Mouse (Mus musculus) E14TG2a.4 (cell line): Measurements from ENCODE around the gene Kcnn1.
A peak's percentile ranks its signal among the peaks of the same experiment; 100 is the strongest.

Experiments used
- CTCF ChIP-seq: conservative IDR thresholded peaks from 2 replicates; pipeline ENCODE4 v1.5.1; 2014; ENCODE audit warnings: low read length
- POU5F1 ChIP-seq: IDR thresholded peaks from 2 replicates; pipeline ENCODE4 v1.6.1; 2014; ENCODE audit warnings: low read length, borderline replicate concordance

GRCm38 (mm10) chr8:70821399-70821962, 41.6 kb downstream of the Kcnn1 start:
- TF ChIP-seq CTCF (peak; percentile 82), POU5F1 (no peak)
